Mouse (Mus musculus) stomach, postnatal 0 days (tissue): ENCODE data around the gene Krt81. TPM values are rescaled to one million over a fixed set of nuclear protein-coding genes. Genes with fewer than 3 reads are reported as not detected.
A peak's percentile ranks its signal among the peaks of the same experiment; 100 is the strongest.

Experiments
- ATAC-seq: fragments of 200-750 bp; cut with Nextera tagmentation; 2 replicates; pipeline ENCODE4 v1.8.0; 2017; ENCODE audit not compliant: low FRiP score, low TSS enrichment
- DNase-seq: peaks from one replicate; pipeline ENCODE4 v3.0.0-alpha.2; 2016; ENCODE audit warnings: low spot score
- H3K27ac ChIP-seq: fragments of 300-500 bp; sonication (generic); replicated peaks from 2 replicates; pipeline ENCODE4 v1.5.1; 2014; ENCODE audit warnings: mild to moderate bottlenecking, control low read depth
- H3K27me3 ChIP-seq: fragments of 300-500 bp; sonication (generic); 2 replicates; pipeline ENCODE4 v1.6.1; 2014; ENCODE audit warnings: low read length; ENCODE audit not compliant: control insufficient read depth, insufficient read depth
- H3K36me3 ChIP-seq: fragments of 300-500 bp; sonication (generic); 2 replicates; pipeline ENCODE4 v1.6.1; 2014; ENCODE audit warnings: low read length, mixed read lengths; ENCODE audit not compliant: control insufficient read depth, insufficient read depth
- H3K4me1 ChIP-seq: fragments of 300-500 bp; sonication (generic); replicated peaks from 2 replicates; pipeline ENCODE4 v1.6.1; 2014; ENCODE audit warnings: antibody characterized with exemption; ENCODE audit not compliant: control insufficient read depth, insufficient read depth
- H3K4me2 ChIP-seq: fragments of 300-500 bp; sonication (generic); replicated peaks from 2 replicates; pipeline ENCODE4 v1.6.1; 2014; ENCODE audit warnings: low read depth, mild to moderate bottlenecking, control low read depth, moderate library complexity
- H3K4me3 ChIP-seq: fragments of 300-500 bp; sonication (generic); 2 replicates; pipeline ENCODE4 v1.5.1; 2014; ENCODE audit warnings: low read depth, low read length, control low read depth
- H3K9ac ChIP-seq: fragments of 300-500 bp; sonication (generic); 2 replicates; pipeline ENCODE4 v1.6.1; 2014; ENCODE audit warnings: mild to moderate bottlenecking, low read length, control low read depth, mixed read lengths
- H3K9me3 ChIP-seq: fragments of 300-500 bp; sonication (generic); 2 replicates; pipeline ENCODE4 v1.6.1; 2016; ENCODE audit warnings: low read length; ENCODE audit not compliant: control insufficient read depth
- CTCF ChIP-seq: IDR thresholded peaks from 2 replicates; pipeline ENCODE4 v1.5.1; 2016; ENCODE audit warnings: antibody characterized with exemption, low read depth, mild to moderate bottlenecking, moderate library complexity
- EP300 ChIP-seq: optimal IDR thresholded peaks from 2 replicates; pipeline ENCODE3; 2016; ENCODE audit warnings: antibody characterized with exemption
- WGBS: fragments of 180-500 bp; shearing (Covaris S2); extraction: QIAGEN DNeasy Blood & Tissue Kit; methylation state at CpG from one replicate; pipeline ENCODE4 v1.1.7; 2014; 5-methylcytosine and 5-hydroxymethylcytosine counted together
- polyA plus RNA-seq: library from polyadenylated mRNA; unstranded; fragments of >200 nt; fragmentation: Nextera tagmentation; extraction: Ambion mirVana; gene quantifications from 2 replicates; pipeline ENCODE4 v1.2.1, GENCODE M21; 2015

Gene Krt81
- polyA plus RNA-seq, 1 experiment from 2014 or later = not detected

DNA sequence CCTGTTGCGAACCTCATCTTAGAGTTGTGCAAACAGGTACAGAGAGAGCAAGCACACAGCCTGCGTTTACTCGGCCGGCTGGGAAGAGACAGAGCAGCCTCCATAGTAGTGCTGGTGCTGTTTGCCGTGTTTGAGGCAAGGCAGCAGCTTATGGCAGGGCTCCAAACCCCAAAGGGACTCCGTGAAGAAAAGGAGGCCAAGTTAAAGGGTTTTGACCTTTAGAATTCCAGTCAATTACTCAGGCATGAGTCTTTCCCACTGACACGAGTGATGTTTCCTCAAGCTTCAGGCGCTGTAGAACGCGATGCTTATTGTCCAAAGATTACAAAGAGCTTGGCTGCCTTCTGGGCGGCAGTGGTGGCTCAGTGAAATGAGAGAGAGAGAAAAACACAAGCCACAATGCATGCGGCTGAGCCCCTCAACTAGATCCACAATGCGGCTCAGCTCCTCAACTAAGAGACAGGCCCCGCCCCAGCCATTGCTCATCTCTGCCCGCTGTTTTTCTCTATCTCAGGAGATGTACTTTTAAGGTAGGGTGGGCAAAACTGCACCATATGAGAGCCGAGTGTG is 5.1 kb downstream of the Krt81 start:
- no peaks in the 10 kb centered on the region for H3K27me3 ChIP-seq
- DNase-seq (no peak), ATAC-seq (no peak)
- TF ChIP-seq EP300 = no peak
- TF ChIP-seq CTCF = no peak
- WGBS = 34% methylated on average over 16 of the region's 16 CpGs
- no peak overlapping the region for H3K27ac ChIP-seq
- no peak overlapping the region for H3K4me3 ChIP-seq
- H3K4me2 ChIP-seq = no peak overlapping the region
- no peak overlapping the region for H3K9ac ChIP-seq
- H3K4me1 ChIP-seq = no peaks in the 10 kb centered on the region
- H3K9me3 ChIP-seq = no peaks in the 10 kb centered on the region
- H3K36me3 ChIP-seq = no peaks in the 10 kb centered on the region

GRCm38 (mm10) chr15:101455891-101456290 is 7.7 kb downstream of the Krt81 start:
- H3K4me1 ChIP-seq = no peaks in the 10 kb centered on the region
- no peaks in the 10 kb centered on the region for H3K9me3 ChIP-seq
- DNase-seq (no peak), ATAC-seq (no peak)
- H3K27ac ChIP-seq = no peak overlapping the region
- WGBS = 87% methylated on average over 6 of the region's 6 CpGs
- H3K4me3 ChIP-seq = no peak overlapping the region
- H3K27me3 ChIP-seq = no peaks in the 10 kb centered on the region
- TF ChIP-seq CTCF (peak; percentile 20; the same call in 1 of the 2 replicates), EP300 (no peak)
- no peak overlapping the region for H3K4me2 ChIP-seq
- no peaks in the 10 kb centered on the region for H3K36me3 ChIP-seq
- no peak overlapping the region for H3K9ac ChIP-seq

DNA sequence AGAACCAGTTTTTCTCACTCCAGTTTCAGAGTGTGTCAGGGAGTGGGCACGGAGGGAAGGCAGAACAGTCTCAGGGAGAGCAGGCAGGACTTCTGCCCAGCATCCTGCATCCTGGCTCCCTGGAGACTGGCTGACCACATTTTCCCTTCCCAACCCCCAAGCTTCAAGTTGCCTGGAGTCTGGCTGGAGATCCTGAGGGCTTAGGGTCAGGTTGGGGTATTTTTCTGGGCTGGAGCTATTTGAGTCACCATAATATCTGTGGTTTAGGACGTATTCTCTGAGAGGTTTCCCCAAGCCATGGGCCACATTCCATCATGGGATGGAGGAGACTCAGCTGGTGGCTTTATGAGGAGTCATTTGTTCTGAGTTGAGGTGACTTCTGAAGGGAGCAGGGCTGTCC is 8.3 kb downstream of the Krt81 start:
- WGBS = 65% methylated on average over 2 of the region's 2 CpGs
- Histone ChIP-seq H3K27ac (no peak overlapping the region), H3K4me1 (no peaks in the 10 kb centered on the region), H3K9ac (no peak overlapping the region), H3K36me3 (no peaks in the 10 kb centered on the region), H3K9me3 (no peaks in the 10 kb centered on the region), H3K27me3 (no peaks in the 10 kb centered on the region), H3K4me2 (no peak overlapping the region), H3K4me3 (no peak overlapping the region)
- TF ChIP-seq EP300 = no peak
- no peak for TF ChIP-seq CTCF
- ATAC-seq (no peak), DNase-seq (no peak)

GRCm38 (mm10) chr15:101454774-101455173 is 8.8 kb downstream of the Krt81 start:
- no peak overlapping the region for H3K4me2 ChIP-seq
- no peak overlapping the region for H3K9ac ChIP-seq
- H3K9me3 ChIP-seq = no peaks in the 10 kb centered on the region
- no peaks in the 10 kb centered on the region for H3K27me3 ChIP-seq
- ATAC-seq (peak; percentile 55), DNase-seq (no peak)
- TF ChIP-seq CTCF (no peak), EP300 (no peak)
- no peak overlapping the region for H3K4me3 ChIP-seq
- WGBS = 61% methylated on average over 8 of the region's 8 CpGs
- no peaks in the 10 kb centered on the region for H3K4me1 ChIP-seq
- no peak overlapping the region for H3K27ac ChIP-seq
- H3K36me3 ChIP-seq = no peaks in the 10 kb centered on the region

DNA sequence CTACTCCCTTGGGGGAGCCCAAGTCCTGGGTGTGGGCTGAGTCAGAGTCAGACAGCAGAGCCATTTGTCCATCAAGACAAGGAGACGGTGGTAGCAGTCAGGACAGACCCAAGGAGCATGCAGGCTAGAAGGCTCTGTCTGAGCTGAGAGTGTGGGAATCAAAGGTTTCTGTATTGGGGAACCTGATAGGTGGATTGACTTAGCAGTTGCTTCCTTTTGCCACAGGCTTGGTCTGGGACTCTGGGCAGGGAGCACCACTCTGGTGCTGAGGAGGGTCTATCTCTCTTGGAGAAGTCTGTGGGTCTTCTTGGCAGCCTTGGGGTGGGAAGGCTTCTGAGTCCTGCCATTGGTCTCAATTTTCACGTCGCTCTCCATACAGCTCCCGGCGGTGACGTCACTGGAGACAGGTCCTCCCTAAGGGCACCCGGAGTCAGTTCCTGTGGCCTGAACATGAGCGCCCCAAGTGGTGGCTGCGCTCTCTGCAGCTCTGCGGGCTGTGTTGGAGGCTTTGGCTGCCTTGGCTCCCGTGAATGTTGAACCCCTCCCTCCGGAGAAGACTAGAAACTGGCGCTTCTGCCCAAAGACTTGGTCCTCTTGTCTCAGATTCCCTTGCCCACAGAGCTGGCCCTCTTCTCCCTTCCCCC is 10.3 kb downstream of the Krt81 start:
- peak; percentile 83 for ATAC-seq

DNA sequence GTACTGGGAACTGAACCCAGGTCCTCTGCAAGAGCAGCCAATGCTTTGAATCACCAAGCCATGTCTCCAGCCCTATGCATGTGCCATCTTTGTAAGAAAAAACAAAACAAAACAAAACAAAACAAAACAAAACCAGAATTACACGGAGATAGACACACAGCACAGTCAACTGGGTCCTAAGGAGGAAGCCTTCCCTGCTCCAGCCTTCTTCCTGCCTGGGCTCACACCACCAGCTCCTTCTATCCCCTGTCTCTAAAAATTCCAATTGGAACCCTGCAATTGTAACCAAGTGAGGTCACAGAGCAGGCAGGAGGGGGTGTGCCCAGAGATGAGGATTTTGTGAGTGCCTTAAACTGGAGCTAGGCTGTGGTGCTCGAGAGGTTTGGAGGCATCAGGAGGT is 16.1 kb downstream of the Krt81 start, which contains the start of gene Krt88:
Gene Krt88 (plus strand): TSS at position 301 of the 400 bp plus-strand sequence.
- WGBS = 78% methylated on average over 2 of the region's 2 CpGs

More for the DNA sequence above, 10.3 kb downstream of the Krt81 start:
- no peaks in the 10 kb centered on the region for H3K4me1 ChIP-seq
- H3K9me3 ChIP-seq = no peaks in the 10 kb centered on the region
- no peak for TF ChIP-seq EP300
- peak; percentile 86 for TF ChIP-seq CTCF
- no peak overlapping the region for H3K4me2 ChIP-seq
- H3K4me3 ChIP-seq = no peak overlapping the region
- H3K27me3 ChIP-seq = no peaks in the 10 kb centered on the region
- DNase-seq = peak; percentile 88
- no peak overlapping the region for H3K9ac ChIP-seq
- H3K27ac ChIP-seq = no peak overlapping the region
- WGBS = 7% methylated on average over 13 of the region's 13 CpGs
- no peaks in the 10 kb centered on the region for H3K36me3 ChIP-seq

More for the DNA sequence above, 16.1 kb downstream of the Krt81 start, which contains the start of gene Krt88:
- TF ChIP-seq CTCF = no peak
- TF ChIP-seq EP300 = no peak
- ATAC-seq (no peak), DNase-seq (no peak)
- Histone ChIP-seq H3K9ac (no peak within 1 kb of the TSS), H3K4me3 (no peak within 1 kb of the TSS), H3K4me1 (no peaks in the 10 kb centered on the region), H3K27ac (no peak within 1 kb of the TSS), H3K9me3 (no peaks in the 10 kb centered on the region), H3K36me3 (no peaks in the 10 kb centered on the region), H3K4me2 (no peak within 1 kb of the TSS), H3K27me3 (no peaks in the 10 kb centered on the region)
